Mouse (Mus musculus) MEL (cell line): ENCODE data around the gene Mybpc3.

Experiments used
- CHD2 ChIP-seq: IDR thresholded peaks from 2 replicates; pipeline ENCODE4 v1.6.1; 2011; ENCODE audit warnings: low read length, improper control_type of control experiment
- CTCF ChIP-seq, 3 experiments: IDR thresholded peaks in 2 of 3; conservative IDR thresholded peaks in 1 of 3; 2 replicates each; pipeline ENCODE4 v1.5.1; 2011 to 2012; ENCODE audit warnings: low read length in 3 of 3, low read depth in 2 of 3, mild to moderate bottlenecking in 2 of 3, improper control_type of control experiment in 1 of 3, inconsistent platforms in 1 of 3, mixed read lengths in 1 of 3, moderate library complexity in 1 of 3; ENCODE audit not compliant: control insufficient read depth in 1 of 3, insufficient read depth in 1 of 3, poor library complexity in 1 of 3, severe bottlenecking in 1 of 3
- ELF1 ChIP-seq: IDR thresholded peaks from 2 replicates; pipeline ENCODE4 v1.6.1; 2014; ENCODE audit warnings: low read depth, mild to moderate bottlenecking, inconsistent platforms, low read length, improper control_type of control experiment, moderate library complexity
- GATA1 ChIP-seq: IDR thresholded peaks from 2 replicates; pipeline ENCODE4 v1.6.1; 2011; ENCODE audit warnings: low read depth, low read length, improper control_type of control experiment
- MAZ ChIP-seq: IDR thresholded peaks from 2 replicates; pipeline ENCODE4 v1.6.1; 2012; ENCODE audit warnings: low read depth, mild to moderate bottlenecking, inconsistent platforms, low read length, improper control_type of control experiment
- POLR2A ChIP-seq, 2 experiments: IDR thresholded peaks; 2 replicates each; pipeline ENCODE4 v1.6.1; 2011 to 2012; ENCODE audit warnings: low read length in 2 of 2, mild to moderate bottlenecking in 2 of 2, control low read depth in 1 of 2, improper control_type of control experiment in 1 of 2, low read depth in 1 of 2, moderate library complexity in 1 of 2; ENCODE audit not compliant: control insufficient read depth in 1 of 2, insufficient read depth in 1 of 2, poor library complexity in 1 of 2
- RCOR1 ChIP-seq: IDR thresholded peaks from 2 replicates; pipeline ENCODE4 v1.6.1; 2012; ENCODE audit warnings: low read depth, mild to moderate bottlenecking, inconsistent platforms, low read length, improper control_type of control experiment
- TBP ChIP-seq: IDR thresholded peaks from 2 replicates; pipeline ENCODE4 v1.8.0; 2011; ENCODE audit warnings: low read depth, low read length, improper control_type of control experiment
- UBTF ChIP-seq: IDR thresholded peaks from 2 replicates; pipeline ENCODE4 v1.6.1; 2012; ENCODE audit warnings: low read depth, mild to moderate bottlenecking, inconsistent platforms, low read length, improper control_type of control experiment, moderate library complexity, borderline replicate concordance; ENCODE audit not compliant: insufficient read depth
- USF1 ChIP-seq: IDR thresholded peaks from 2 replicates; pipeline ENCODE4 v1.6.1; 2014; ENCODE audit warnings: low read depth, mild to moderate bottlenecking, inconsistent platforms, low read length, improper control_type of control experiment, moderate library complexity
- ZC3H11A ChIP-seq: IDR thresholded peaks from 2 replicates; pipeline ENCODE4 v1.6.1; 2012; ENCODE audit warnings: low read depth, mild to moderate bottlenecking, inconsistent platforms, low read length, improper control_type of control experiment
- ZNF384 ChIP-seq: IDR thresholded peaks from 2 replicates; pipeline ENCODE4 v1.6.1; 2012; ENCODE audit warnings: low read depth, mild to moderate bottlenecking, inconsistent platforms, low read length, improper control_type of control experiment

- TF ChIP-seq CTCF (IDR thresholded peaks at IDR 0.05 in 2 of 3, conservative IDR thresholded peaks at IDR 0.05 in 1 of 3; ENCODE audit: control insufficient read depth in 1 of 3, insufficient read depth in 1 of 3, low read depth in 2 of 3, low read length in 3 of 3, poor library complexity in 1 of 3, severe bottlenecking in 1 of 3) = no peak
- TF ChIP-seq TBP = no peak
- TF ChIP-seq GATA1 = no peak
- no peak for TF ChIP-seq MAZ
- TF ChIP-seq RCOR1 = no peak
- no peak for TF ChIP-seq UBTF
- TF ChIP-seq ELF1 = no peak
- TF ChIP-seq ZNF384 = no peak
- no peak for TF ChIP-seq POLR2A (IDR thresholded peaks at IDR 0.05; ENCODE audit: control insufficient read depth in 1 of 2, insufficient read depth in 1 of 2, low read depth in 1 of 2, low read length in 2 of 2, poor library complexity in 1 of 2)
- no peak for TF ChIP-seq ZC3H11A
- no peak for TF ChIP-seq USF1
- TF ChIP-seq CHD2 = no peak
Observed at GRCm38 (mm10) chr2:91167629-91168028, 49.7 kb downstream of the Mybpc3 start.
